Mouse (Mus musculus) G1E-ER4 (cell line): ENCODE data around the gene Apoc3. TPM values are rescaled to one million over a fixed set of nuclear protein-coding genes. Genes with fewer than 3 reads are reported as not detected.

ENCODE experiments used
- GATA1 ChIP-seq: IDR thresholded peaks from one replicate; pipeline ENCODE4 v1.8.0; 2012; ENCODE audit warnings: low read length, inconsistent platforms
- polyA plus RNA-seq: library from polyadenylated mRNA; stranded (reverse); fragments of >175 nt; gene quantifications from 2 replicates; pipeline ENCODE4 v1.2.3, GENCODE M21; 2012

The Apoc3 gene
- polyA plus RNA-seq, 1 experiment: not detected

DNA sequence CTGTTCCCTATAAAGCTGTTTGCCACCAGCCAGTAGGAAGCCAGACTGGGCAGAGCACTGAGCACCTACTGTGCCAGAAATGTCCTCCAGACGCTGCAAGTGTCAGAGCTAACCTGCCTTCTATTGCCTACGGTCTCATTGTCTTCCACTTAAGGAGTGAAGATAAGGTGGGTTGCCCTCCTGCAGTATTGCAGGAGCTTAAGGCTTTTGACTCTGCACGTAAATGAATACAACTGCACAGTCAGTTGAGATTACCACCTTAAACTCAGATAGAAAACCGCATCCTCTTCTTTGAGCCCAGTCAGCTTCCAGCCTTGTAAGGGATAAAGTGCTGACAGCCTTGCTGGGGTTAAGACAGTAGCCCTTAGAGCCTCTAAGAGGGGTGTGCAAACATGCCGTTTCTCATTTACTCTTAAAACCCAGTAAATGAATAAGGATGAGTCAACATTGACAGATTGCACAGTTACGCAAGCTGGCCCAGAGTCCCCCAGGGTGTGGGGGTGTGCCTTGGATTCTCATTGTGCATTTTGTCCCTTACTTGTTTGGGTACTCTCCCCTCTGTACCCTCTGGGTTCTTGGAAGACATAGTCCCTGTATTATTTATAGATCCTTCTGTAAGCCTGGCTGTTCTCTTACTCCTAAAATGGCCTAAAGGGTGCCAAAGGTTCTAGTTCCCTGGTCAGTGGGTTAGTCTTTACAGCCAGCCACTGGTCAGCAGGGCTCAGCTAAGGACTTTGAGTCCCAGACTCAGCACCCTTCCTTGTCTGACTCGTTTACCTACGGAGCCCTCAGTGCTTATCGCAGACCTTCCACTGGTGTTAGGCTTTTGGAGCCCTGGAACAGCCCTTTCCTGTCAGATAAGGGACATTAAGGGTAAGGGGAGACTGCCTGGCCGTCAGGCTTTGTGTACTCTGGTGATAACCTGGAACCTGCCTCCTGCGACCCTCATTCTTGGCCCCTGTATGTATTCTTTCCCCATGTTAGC, 19.8 kb downstream of the Apoc3 start:
- no peak for TF ChIP-seq GATA1

DNA sequence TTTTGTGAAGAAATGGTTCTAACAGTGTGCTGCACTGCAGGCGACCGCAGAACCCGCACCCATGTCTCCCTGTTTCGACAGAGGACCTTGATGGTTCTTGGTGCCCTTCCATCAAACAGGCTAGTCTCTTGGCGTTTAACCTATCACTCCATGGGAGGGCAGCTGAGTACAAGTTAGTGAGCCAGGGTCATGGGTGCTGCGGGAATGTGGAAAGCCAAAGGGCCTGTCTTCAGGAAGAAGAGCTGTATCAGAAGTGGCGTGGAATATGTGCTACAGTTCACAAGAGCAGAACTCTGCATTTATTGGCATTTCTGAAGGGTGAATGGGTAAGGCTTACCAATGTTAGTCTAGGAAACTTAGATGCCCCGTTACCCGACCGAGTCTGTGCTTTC, 20.5 kb downstream of the Apoc3 start:
- TF ChIP-seq GATA1: no peak

DNA sequence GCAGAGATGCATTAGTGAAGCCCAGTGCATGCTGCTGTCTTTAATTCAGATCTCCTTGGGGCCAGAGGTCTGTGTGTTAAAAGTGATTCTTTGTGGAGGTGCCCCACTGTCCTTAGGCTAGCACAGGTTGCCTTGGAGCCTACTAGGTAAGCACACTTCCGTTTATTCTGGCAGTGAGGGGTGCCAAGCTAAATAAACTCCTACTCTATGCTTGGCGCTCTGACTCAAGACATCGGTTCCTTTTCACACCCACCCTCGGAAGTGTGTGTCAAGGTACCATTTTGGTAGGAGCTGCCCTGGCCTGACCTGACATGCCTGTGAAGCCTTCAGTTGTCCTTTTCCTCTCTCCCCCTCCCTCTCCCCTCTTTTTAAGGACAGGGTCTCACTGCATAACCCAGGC, 21.2 kb downstream of the Apoc3 start:
- no peak for TF ChIP-seq GATA1

DNA sequence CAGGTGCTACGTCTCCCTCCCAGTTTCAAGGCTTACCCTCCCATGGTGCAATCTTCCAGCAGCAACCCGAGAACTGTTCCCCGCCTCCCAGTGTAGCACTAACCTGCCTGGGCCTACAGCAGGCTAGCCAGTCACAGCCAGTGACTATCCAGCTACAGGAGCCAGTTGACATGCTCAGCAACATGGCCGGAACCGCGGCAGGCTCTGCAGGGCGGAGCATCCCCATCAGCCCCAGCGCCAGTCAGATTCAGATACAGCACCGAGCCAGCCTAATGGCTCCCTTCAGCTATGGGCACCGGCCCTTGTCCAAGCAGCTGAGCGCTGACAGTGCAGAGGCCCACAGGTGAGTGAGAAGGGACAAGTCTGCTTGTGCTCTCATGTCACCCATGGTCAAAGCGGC, 25.0 kb downstream of the Apoc3 start:
- no peak for TF ChIP-seq GATA1

DNA sequence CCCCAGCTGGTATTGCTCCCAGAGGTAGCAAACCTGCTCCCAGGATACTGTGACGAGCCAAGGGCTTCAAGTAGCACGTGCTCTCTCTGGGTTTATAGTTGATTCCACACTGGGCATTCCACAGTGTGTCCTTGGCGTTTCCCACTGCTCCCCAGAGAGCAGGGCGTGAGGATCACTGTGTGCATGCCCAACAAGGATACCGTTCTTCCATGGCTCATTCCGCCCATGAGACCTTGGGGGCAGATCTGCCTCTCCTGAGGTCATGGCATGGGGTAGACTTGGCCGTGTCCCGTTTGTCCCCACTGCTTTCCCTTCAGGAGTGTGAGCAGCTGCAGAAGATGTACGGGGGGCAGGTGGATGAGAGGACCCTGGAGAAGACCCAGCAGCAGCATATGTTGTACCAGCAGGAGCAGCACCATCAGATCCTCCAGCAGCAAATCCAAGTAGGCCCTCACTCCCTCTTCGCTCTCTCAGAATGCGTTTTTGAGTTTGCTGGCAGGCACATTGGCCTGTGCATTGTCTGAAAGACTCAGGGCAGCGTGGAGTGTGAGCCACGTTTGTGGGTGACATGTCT, 26.9 kb downstream of the Apoc3 start:
- TF ChIP-seq GATA1: no peak

DNA sequence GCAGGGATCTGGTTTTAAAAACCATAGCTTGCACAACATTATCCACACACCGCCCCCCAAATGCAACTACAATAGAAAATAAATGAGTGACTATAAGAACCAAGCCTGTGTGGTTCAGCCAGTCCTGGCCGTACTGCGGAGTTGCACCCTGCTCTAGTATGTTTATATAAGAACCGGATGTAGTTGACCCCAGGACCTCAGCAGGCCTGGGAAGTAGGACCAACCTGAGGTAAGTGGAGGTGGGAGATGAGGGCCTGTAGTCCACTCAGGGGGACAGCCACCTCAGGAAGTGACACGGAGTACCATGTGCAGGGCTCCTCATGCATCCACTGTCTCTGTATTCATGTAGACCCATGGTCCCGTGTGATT, 28.0 kb downstream of the Apoc3 start:
- TF ChIP-seq GATA1: no peak

DNA sequence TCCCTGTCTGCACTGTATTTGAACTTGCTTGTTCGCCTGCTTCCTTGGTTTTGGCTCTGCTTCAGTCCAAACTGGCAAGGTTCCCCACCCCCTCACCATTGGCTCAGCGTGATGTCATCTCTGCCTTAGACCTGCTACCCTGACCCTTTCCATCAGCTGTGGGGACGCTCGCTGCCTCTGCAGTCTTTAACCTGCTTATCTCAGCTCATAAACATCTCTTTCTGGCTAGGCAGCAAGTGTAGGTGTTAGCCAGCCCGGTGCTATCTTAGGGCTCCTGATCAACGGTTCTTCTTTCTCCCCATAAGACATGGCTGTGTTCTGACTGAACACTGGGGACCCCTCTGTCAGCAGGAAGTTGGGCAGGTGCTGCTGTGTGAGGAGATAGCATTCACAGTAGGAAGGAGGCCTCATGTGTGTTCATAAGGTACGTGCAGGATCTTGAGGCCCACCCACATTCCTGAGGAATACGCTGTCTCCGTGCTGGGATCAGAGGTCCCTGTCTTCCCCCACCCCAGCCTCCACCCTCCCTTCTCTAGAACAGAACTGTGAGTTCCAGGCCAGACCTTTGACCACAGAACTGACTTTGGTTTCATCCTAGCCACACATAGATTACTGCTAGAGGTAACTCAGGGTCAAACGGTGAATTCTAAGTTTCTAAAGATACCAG, 28.5 kb downstream of the Apoc3 start:
- peak; percentile 71 for TF ChIP-seq GATA1

DNA sequence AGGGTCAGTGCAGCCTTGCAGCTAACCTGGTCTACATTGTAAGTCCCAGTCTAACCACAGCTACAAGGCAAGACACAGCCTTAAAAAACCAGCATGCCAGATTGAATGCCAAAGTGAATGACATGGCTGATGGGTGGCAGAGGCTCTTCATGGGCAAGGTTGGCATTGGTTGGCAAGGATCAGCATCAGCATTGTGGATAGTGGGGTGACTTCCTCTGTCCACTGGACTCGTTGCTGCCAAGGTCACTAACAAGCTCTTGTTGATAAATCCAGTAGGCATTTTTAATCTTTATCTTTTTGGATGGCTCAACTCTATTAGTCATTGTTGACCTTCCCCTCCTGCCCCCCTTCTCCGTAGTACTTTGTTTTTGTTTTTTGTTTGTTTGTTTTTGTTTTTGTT, 35.8 kb downstream of the Apoc3 start:
- no peak for TF ChIP-seq GATA1

DNA sequence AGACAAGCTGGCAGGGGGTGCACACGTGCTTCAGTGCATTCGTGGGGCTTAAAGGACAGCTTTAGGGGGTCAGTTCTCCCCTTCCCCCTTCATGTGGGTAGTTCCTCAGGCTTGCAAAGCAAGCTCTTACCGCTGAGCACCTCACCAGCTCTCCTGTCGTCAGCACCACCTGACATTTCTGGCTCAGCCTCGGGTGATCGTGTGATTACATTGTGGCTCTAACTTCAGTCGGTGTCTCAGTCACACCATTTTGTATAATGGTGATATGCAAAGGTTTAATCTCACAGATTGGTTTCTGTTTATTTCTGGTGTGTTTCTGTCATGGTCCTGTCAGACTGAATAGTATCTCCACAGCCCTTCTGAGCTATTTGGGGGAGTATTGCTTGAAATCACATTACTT, 36.5 kb downstream of the Apoc3 start:
- TF ChIP-seq GATA1: no peak

DNA sequence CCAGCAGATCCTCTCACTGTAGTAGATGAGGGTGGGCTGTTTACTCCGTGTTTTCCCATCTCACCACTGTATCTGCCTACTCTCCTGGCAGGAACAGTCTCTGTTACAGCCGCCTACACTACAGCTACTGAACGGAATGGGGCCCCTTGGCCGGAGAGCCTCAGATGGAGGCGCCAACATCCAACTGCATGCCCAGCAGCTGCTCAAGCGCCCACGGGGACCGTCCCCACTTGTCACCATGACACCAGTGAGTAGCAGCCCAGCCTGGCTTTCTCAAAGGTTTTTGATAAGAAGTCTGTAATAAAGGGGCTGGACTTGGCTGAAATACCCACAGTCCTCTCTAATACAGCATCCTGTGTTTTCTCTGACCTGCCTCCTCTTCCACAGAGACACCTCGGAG, 37.0 kb downstream of the Apoc3 start:
- TF ChIP-seq GATA1: no peak

DNA sequence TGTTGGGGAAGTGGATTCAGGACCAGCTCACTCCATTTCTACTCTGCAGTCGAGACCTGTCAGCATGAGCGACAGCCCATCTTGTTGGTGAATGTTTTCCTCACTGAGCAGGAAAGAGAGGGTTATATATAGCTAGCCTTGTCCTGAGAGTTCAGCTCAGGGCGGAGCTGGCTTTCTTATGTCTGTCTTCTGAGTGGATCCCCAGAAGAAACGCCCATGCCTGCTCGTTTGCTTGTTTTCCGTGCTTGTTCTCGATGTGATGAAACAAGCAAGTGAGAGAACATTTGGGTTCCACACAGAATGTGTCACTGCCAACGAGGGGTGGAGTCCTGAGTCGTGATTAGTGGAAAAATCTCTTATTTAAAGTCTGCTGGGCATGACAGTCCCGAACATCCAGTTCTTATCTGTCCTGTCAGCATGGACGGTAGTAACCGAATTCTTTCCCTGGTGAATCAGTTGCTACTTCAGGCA, 38.7 kb downstream of the Apoc3 start:
- TF ChIP-seq GATA1: no peak

DNA sequence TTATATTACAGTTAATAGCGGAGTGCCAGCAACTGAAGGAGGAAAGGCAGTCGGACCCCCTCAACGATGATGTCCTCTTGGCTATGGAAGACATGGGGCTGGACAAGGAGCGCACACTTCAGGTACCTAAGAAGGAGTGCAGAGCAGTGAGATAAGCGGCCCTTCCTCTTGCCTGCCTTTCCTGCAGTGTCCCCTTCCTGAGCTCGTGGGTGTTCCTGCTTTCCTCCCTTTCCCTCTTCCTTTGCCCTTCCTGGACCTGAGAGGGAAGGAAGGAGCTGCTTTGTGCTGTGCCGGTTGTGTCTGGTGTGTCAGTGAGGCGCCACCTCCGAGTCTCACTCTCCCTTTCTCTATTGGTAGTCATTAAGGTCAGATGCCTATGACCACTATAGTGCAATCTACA, 40.6 kb downstream of the Apoc3 start:
- no peak for TF ChIP-seq GATA1

DNA sequence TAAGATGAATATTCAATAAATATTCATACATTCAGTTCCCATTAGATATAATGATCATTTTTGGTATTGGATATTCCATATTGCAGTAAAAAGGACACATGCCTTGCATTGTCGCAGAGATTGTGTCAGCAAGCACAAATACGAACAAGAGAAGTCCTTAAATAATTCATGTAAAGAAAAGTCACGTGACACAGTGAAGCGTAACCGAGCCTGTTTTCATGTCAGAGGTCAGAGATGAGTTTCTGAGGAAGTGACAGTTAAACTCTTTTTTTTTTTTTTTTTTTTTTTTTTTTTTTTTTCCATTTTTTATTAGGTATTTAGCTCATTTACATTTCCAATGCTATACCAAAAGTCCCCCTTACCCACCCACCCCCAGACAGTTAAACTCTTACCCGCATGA, 42.8 kb downstream of the Apoc3 start:
- no peak for TF ChIP-seq GATA1

DNA sequence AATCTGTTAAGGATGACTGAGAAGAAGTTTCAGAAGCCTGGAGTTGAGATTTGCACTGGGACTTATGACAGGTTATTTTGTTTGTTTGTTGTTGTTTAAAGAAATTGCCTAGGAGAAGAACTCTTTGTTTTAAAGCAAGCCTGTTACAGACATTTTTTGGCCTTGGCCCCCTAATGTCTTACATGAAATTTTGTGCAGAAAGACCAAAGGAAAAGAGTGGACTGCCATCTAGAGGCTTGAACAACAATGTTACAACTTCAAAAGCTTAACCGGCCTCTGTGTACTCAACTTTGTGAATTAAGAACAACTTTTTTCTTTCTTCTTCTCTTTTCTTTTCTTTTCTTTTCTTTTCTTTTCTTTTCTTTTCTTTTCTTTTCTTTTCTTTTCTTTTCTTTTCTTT, 43.8 kb downstream of the Apoc3 start:
- no peak for TF ChIP-seq GATA1

DNA sequence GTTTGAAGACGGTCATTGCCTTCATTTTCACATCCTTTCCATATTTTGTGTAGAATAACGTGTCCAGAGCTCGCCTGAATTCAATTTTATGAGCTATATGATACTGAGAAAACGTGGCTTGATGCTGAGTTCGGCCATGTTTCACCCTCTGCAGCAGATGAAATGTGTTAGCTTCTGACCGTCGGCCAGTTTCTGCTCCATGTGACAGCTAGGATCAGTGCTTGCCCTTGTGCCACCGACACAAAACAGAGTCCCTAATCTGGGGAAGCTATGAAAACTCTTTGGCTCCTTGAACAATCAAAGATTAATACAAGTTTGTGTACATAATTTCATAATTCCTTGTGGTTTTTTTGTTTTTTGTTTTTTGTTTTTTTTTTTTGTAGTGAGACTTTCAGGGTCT, 44.2 kb downstream of the Apoc3 start:
- TF ChIP-seq GATA1: no peak

DNA sequence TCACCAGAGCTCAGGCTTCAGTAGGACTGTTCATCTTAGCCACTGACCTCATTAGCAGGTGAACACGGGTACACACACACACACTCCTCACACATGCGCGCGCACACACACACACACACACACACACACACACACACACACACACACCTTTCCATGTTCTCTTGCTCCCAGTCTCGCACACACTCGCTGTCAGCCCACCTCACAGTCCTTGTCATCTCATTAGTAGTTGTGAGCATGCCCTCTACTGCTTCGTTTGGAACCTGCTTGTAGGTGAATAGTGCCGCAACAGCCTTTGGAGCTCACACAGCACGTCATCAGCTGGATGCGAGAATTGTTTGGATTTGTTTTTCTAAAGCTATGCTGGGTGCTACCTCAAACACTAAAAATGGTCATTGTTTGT, 46.1 kb downstream of the Apoc3 start:
- TF ChIP-seq GATA1: no peak
